Mouse (Mus musculus) monocyte, adult 5-6 weeks (primary cell): ENCODE results near the gene Scfd2. TPM values are rescaled to one million over a fixed set of nuclear protein-coding genes. Genes with fewer than 3 reads are reported as not detected.

Experiments
- ATAC-seq: fragments of 153-309, 156-312 bp; replicated peaks from 2 replicates; pipeline ENCODE4 v1.8.0; 2017; ENCODE audit warnings: mild to moderate bottlenecking; ENCODE audit not compliant: low TSS enrichment, insufficient number of reproducible peaks, severe bottlenecking, poor library complexity, low FRiP score
- total RNA-seq: library from RNA; stranded (forward); fragments of 200-1000, 200-491, 200-594 nt; gene quantifications from 3 replicates; pipeline ENCODE4 v1.2.3, GENCODE M21; 2017

The Scfd2 gene
- 15.9 to 34.1 TPM (median 17.1 TPM) in 3 replicates for total RNA-seq

DNA sequence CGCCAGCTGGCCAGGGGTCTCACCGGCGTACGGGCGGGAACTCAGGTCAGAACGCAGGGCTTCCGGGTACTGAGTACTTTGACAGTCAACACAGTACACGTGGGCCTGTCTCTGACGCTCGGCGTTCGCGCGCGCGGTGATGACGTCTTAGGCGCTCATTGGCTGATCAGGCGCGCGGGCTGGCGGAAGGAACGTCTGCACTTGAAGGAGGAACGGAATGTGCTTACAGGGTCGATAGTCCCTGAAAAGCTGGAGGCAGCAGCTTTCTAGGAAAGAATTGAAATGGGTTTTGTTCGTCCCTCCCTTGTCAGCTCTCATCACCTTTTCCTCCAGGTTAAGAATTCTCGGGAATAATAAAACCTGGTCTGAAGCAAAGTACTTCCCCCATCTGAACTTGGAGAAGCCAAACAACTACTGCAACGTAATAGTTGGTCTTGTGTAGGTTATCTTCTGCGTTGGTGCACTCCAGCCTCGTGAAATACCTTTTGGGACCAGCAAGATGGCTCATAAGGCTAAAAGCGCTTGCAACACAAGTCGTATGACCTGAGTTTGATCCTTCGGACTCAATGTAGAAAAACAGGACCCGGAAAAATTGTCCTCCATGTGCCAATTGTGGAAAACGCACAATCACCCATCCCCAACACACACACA lies at the start of gene Scfd2:
Gene Scfd2, minus strand, starts transcription at position 130 of the 651 bp plus-strand sequence.
- ATAC-seq = peak; percentile 94

DNA sequence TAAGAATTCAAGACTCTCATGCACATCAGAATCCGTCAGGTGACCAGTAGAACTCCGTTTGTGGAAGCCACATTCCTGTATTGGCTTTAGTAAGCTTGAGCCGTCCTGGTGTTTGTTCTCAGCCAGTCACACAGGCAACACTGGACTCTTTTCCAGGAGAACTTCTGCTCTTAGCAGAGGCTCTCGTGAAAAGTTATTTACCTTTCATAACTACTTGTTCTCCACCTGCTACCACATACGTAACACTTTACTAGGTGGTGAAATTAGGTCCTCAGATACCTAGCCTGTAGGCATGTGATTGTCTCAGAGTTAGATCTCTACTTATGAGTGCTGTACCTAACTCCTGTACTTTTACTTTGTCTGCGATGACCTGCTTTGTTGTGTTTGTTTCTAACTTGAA lies 40.2 kb upstream of the Scfd2 start:
- no peak for ATAC-seq

DNA sequence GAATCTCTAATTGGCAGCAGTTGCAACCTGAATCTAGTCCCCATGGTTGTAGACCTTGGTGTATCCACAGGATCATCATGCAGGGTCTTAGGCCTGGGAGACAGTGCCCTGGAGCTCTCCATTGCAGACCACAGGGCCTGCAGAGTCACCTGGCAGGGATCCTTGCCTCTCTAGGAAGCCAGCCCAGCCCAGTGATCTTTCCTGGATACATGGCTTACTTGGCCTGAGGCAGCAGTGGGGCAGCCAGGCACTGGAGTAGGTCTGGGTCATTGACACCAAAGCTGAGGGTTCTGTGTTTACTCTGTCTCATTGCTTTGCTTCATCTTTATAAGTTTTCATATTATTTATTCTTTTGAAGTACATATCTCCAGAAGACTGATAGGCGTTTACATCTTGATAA lies 29.6 kb upstream of the Scfd2 start:
- ATAC-seq = no peak

DNA sequence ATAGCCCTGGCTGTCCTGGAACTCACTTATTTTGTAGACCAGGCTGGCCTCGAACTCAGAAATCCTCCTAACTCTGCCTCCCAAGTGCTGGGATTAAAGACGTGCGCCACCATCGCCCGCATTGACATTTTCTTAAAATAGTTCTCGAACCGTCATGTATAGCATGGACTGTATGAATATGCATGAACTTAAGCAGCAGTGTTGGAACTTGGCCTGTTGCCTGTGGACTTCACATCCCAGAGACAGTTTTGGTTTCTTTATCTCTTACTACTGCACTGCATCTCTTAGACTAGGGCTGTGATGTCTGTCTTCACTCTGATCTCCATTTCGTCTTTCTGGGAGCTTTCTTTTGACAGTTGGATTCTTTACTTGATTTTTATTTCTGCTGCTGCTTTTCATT lies 18.0 kb upstream of the Scfd2 start:
- ATAC-seq = no peak

DNA sequence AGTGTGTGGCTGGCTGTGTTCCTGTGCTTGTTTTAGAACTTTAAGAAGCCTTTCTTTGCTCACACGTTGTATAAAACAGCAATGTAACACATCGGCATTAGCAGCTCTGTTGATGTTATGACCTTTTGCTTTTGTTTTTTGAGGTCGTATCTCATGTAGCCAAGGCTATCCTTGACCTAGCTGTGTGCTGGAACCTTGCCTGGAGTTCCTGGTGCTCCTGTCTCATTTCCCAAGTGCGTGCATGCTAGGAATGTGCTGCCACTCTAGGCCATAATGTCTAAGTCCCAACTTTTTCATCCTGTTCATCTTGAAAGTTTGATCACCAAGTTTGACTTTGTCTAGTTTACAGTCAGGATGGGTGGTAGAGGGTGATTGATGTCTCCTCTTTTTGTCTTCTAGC lies 14.0 kb upstream of the Scfd2 start:
- no peak for ATAC-seq

DNA sequence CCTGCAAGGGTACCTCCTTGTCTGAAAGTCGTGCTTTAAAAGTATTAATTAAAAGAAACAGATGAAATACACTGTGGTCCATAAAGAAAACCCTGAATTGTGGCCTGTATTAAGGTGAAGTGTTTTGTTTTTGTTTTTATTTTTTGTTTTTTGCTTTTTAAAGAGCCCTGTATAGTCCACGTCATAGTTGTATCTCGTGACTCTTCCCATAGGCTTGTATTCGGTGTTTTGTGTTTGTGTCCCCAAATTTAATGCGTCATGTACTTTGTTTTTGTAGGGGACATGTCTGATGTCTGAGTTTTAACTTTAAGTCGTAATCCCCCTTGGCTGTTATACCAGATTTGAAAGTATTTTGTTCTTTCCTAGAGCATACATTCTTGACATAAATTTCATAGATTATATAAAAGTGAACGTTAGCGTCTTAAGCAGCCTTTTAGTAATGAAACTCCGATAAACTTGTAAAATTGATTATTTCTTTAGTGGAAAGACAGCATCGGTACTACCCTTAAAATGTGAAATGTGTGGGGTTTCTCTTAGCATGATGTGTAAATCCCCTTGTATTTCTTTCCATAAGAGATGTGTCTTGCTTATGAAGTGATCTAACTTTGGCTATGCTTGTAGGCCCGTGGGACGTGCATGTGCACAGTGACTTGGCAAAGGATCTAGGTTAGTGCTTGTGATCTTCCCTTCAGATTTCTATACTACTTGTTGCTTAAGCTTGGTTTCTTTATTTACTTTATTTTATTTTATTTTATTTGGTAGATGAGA lies 4.8 kb upstream of the Scfd2 start:
- no peak for ATAC-seq

DNA sequence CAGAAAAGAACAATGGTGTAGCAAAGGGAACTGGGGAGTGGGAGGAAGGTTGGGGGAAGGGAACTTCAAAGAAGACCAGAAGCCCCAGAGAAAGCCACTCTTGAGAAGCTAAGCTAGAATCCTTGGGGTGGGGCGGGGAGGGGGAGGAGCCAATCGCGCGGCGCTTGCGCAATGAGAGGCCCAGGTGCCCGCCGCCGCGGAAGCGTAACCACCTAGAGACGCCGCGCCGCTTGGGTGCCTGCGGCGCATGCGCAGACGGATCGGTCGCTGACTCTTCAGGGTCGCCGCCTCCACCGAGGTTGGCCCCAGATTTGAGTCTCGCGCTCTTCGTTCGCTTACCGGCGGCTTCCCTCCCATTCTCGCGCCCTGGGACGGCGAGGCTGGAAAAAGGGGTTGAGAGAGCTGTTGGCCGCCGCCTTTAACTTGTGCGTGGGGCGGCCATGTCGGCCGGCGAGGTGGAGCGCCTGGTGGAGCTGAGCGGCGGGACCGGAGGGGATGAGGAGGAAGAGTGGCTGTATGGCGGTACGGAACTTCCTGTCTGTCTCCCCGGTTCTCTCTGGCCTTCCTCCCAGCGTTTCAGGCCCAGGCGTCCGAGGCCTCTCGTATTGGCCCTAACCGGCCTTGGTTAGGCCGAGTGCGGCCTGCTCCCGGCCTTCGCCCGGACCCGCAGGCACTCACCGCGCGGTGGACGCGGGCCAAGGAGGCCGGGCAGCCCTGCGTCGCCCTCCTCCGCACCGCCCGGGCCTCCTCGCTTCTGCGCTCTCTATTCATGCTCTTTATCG lies 3.9 kb upstream of the Scfd2 start, which contains the start of gene Fip1l1:
Gene Fip1l1, plus strand, starts transcription at position 210 of the 782 bp plus-strand sequence.
- peak; percentile 60 for ATAC-seq

DNA sequence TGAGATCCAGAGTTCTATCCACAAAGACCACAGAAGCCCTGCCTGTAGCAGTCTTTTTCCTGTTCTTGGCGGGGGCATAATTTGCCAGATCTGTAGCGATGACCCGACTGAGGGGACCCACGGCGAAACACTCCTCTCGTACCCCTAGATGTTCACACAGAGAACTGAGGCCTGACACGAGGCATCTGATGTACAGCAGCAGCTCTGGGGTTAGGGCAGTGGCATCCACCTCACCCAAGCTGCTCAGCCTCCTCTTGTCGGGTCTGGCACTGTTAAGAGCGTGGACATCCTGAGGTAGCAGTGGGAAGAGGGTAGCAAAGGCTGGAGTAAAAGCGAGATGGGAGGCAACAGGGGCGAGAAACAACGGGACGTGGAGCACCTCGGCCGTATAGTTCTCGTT lies 774 bp downstream of the Scfd2 start:
- no peak for ATAC-seq

DNA sequence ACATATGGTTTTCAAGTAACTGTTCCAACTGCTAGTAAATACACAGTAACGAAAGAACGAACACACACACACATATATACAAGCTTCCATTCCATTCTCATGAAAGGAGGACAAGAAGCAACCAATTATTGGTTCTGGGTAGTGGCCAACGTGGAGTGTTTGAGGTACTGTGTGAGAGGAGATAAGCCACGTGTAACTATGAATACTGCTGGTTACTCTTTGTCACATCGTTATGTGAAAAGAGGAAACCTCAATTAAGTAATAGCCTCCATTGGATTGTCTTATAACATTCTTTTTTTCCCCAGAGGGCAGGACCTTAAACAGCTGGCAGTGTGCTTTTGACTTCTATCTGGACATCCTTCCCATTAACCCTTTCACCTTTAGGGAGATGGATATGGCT lies 4.5 kb downstream of the Scfd2 start:
- no peak for ATAC-seq

DNA sequence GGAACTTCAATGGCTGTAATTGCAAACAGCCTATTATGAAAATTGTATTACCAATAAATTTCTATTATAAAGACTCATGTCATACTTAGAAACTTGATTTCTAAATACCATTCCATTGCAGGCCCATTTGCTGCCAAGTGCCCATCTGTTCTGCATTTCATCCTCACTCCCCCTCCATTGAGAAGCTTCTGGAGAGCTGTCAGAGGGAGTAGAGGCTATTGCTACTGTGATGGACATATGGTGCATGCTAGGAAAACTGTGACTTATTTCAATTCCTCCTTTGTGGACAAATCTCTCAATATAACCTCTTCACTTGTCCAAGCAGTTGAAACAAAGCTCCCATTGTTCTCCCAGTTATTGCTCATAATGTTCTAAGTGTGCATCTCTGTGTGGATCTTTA lies 19.9 kb downstream of the Scfd2 start:
- no peak for ATAC-seq

DNA sequence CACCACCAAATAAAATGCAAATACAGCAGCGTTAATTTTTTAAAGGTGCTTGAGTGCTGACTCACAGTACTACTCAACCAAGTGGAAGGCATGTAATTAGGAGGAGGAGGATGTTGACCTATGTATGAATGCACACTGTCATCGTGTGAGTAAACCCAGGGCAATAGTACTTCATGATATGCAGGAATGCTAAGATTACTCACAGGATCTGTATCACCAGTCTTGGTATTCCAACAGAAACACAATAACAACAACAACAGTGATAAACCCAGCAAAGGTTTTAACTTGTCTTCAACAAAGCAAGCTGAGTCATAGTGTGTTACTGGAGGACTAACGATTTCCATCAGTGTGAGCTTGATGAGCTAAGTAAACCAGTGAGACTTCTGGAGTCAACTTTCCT lies 38.9 kb downstream of the Scfd2 start:
- ATAC-seq = no peak

DNA sequence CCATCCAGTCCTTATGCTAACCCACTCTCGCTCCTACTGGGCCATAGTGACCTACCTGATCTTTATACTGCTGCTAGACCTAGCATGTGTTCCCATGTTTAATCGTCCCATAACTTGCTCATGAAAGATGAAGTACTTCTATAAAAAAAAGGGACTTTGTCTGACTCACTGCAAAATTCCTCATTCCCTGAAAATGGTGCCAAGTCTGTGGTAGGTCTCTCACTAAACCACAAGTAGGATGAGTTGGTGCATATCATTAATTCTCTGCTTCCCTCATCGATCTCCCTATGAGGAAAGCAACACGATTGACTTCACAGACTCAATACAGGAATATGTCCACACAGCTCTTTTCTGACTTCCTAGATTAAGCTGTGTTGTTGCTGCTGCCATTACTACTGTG lies 46.9 kb downstream of the Scfd2 start:
- no peak for ATAC-seq

DNA sequence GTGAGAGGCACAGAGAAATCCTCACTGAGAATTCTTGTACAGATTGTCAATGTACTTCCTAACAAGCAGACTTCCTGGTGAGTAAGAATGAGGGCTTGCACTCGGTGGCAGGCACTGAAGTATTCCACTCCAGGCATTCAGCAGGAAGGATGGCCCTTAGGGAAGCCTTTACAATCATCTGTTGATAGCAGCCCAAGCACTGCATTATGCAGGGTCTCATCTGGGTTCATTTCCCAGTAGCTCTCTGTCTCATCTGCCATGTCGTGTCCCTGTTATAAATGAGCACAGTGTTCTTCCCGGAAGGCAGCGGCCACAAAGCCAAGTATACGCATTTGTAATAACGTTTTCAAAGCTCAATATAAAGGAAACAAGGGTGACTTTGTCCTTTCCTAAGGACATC lies 48.9 kb downstream of the Scfd2 start:
- no peak for ATAC-seq

DNA sequence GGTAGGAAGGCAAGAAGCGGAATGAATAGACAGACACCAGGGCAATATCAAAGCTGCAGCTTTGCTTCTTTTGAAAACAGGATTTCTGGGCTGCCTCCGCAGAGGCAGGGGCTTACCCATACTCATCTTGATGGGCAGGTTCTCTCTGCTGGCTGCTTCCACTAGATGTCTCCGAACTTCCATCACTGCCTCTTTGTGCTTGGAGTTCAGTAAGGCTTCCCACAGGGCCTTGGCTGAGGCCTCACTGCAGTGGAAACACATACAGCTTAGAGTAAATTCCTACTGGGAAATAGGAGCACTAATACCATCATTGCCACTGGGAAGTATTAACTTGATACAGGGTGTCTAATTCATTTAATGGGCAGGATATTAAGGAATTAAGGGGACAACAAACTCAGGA lies 49.5 kb downstream of the Scfd2 start:
- ATAC-seq = no peak

DNA sequence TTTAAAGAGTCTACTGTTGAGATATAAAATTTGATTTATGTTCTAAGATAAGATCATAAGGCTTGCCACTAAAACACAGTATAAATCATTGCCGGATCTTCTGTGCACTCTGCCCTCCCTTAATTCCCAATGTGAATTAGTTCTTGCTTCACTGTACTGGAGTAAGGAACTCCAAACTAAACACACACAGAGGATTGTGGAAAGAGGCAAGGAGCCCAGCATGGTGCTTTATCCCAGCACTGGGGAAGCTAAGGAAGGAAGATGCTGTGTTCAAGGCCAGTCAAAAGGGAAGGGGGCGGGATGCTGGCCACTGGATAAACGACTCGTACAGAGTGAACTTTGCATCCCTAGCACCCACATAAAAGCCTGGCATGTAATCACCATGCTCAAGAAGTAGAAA lies 51.1 kb downstream of the Scfd2 start:
- ATAC-seq = no peak

DNA sequence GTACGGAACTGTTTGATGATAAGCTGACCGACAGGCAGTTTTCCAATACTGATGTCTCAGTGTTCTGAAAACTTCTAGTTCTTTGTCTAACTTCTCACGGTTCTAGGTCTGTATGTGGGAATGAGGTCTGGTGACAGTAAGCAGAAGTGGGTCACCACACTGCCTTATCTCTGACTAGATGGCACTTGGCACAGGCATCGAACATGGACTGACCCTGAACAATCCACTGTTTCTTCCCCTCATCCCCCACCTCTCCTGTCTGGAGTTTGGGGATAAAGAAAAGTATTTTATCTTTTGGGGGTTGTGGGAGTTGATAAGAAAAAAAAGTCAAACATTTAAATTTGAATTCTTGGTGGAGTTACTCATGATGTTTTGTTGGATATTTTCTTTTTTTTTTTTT lies 51.6 kb downstream of the Scfd2 start:
- no peak for ATAC-seq

DNA sequence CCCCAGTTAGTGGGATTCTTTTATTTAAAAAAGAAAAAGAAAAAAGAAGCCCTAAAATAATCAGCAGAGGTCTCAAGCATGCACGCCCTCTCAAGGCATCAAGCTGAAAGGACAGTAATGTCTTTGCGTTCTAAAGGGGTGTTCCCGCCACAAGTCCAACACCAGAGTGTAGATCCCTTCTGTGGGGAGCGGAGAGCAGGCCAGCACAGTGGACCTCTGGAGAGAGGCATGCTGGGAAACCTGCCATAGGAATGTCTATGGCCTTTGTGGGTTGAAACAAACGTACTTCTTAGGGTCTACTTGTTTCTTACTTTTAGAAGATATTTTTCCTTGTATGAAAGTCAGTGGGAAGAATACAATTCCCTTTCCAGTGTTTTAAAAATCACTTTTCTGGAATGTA lies 52.4 kb downstream of the Scfd2 start:
- ATAC-seq = no peak

DNA sequence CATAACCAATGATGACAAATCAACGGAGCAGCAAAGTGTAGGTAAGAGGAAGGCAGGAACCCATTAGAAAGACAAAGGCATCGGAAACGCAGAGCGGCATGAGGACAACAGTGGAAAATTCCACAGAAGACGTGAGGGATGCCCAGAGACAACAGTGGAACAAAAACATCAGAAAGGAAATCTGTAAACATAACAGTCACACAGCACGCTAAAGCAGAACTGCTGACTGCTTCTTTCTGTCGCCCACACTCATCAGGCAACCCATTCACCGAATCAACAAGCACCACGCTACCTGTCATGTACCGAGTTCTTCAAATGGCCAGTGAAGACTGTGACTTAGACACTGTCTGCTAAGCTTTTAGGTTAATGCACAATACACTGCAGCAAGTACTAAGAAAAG lies 55.0 kb downstream of the Scfd2 start:
- ATAC-seq = no peak

DNA sequence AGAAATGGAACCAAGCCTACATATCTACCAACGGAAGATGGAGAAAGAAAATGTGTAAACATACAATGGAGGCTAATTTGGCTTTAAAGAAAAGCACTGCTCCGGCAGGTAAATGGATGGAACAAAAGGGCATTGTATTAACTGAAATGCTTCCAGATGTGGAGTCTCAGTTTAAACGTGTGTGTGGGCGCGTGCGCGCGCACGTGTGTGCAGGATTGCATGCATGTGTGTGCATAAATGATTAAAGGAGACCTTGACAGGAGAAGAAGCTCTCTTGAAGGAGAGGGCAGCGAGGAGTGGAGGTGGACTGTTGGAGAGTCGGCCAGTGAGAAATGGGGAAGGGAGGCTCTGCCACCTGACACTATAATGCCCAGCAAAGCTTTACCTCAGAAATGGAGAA lies 58.4 kb downstream of the Scfd2 start:
- no peak for ATAC-seq

DNA sequence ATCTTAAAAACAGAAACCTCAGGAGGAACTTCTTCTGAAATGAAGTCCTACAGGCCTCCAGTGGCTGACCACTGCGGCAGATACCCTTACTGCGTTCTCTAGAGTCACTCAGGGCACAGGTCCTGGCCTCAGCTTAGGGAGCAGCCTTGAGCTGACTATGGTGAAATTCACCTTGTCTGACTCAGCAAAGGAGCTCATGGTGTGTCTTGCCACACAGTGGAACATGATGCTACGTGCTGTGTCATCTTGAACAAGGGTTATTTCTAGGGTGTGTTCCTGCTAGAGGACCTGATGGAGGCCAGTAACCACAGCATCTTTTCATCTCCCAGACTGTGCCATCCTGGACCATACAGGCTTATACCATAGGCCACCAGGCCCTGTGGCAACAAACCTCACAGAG lies 60.7 kb downstream of the Scfd2 start:
- ATAC-seq = no peak; the same call in 1 of the 2 replicates
